Mouse (Mus musculus) kidney, embryonic 15.5 days (tissue): ENCODE data around the gene Atmin. TPM values are rescaled to one million over a fixed set of nuclear protein-coding genes. Genes with fewer than 3 reads are reported as not detected.

Experiments used
- ATAC-seq: fragments of 200-750 bp; cut with Nextera tagmentation; replicated peaks from 2 replicates; pipeline ENCODE4 v1.8.0; 2017; ENCODE audit warnings: moderate TSS enrichment; ENCODE audit not compliant: low FRiP score
- H3K27ac ChIP-seq: fragments of 300-500 bp; sonication (generic); 2 replicates; pipeline ENCODE4 v1.5.1; 2015; ENCODE audit warnings: mild to moderate bottlenecking, inconsistent platforms
- H3K27me3 ChIP-seq: fragments of 300-500 bp; sonication (generic); 2 replicates; pipeline ENCODE4 v1.6.1; 2015; ENCODE audit warnings: inconsistent platforms
- H3K36me3 ChIP-seq: fragments of 300-500 bp; sonication (generic); 2 replicates; pipeline ENCODE4 v1.6.1; 2015; ENCODE audit warnings: inconsistent platforms
- H3K4me1 ChIP-seq: fragments of 300-500 bp; sonication (generic); 2 replicates; pipeline ENCODE4 v1.6.1; 2015; ENCODE audit warnings: inconsistent platforms
- H3K4me2 ChIP-seq: fragments of 300-500 bp; sonication (generic); 2 replicates; pipeline ENCODE4 v1.6.1; 2015; ENCODE audit warnings: moderate library complexity, mild to moderate bottlenecking, inconsistent platforms
- H3K4me3 ChIP-seq: fragments of 300-500 bp; sonication (generic); replicated peaks from 2 replicates; pipeline ENCODE4 v1.5.1; 2015; ENCODE audit warnings: mild to moderate bottlenecking, inconsistent platforms
- H3K9ac ChIP-seq: fragments of 300-500 bp; sonication (generic); 2 replicates; pipeline ENCODE4 v1.6.1; 2015; ENCODE audit warnings: mild to moderate bottlenecking, inconsistent platforms
- H3K9me3 ChIP-seq: fragments of 300-500 bp; sonication (generic); replicated peaks from 2 replicates; pipeline ENCODE4 v1.6.1; 2016; ENCODE audit warnings: inconsistent platforms
- WGBS: fragments of 180-500 bp; shearing (Covaris S2); methylation state at CpG from one replicate; pipeline ENCODE4 v1.1.7; 2015; ENCODE audit warnings: mixed read lengths; 5-methylcytosine and 5-hydroxymethylcytosine counted together
- polyA plus RNA-seq: library from polyadenylated mRNA; unstranded; fragments of >200 nt; fragmentation: Nextera tagmentation; extraction: Ambion mirVana; gene quantifications from 2 replicates; pipeline ENCODE4 v1.2.1, GENCODE M21; 2015

Gene Atmin
- polyA plus RNA-seq, 1 experiment from 2014 or later: 12.3 TPM

GRCm38 (mm10) chr8:116934976-116935375 is 8.2 kb upstream of the Atmin start:
- WGBS: 86% methylated on average over 4 of the region's 4 CpGs
- H3K36me3 ChIP-seq: peaks cover 92% of the 10 kb centered on the region
- H3K4me1 ChIP-seq: no peaks in the 10 kb centered on the region
- H3K27ac ChIP-seq: no peak overlapping the region
- H3K27me3 ChIP-seq: no peaks in the 10 kb centered on the region
- ATAC-seq: no peak
- H3K4me3 ChIP-seq: no peak overlapping the region
- H3K9ac ChIP-seq: no peak overlapping the region
- H3K9me3 ChIP-seq: no peaks in the 10 kb centered on the region
- H3K4me2 ChIP-seq: no peak overlapping the region

- Histone ChIP-seq H3K4me2 (no peak overlapping the region), H3K9ac (no peak overlapping the region), H3K27ac (no peak overlapping the region), H3K9me3 (no peaks in the 10 kb centered on the region), H3K36me3 (peaks cover 89% of the 10 kb centered on the region), H3K4me3 (no peak overlapping the region), H3K27me3 (no peaks in the 10 kb centered on the region), H3K4me1 (no peaks in the 10 kb centered on the region)
- WGBS: 92% methylated on average over 6 of the region's 6 CpGs
- ATAC-seq: no peak
These were observed 7.7 kb upstream of the Atmin start for GRCm38 (mm10) chr8:116935506-116935905.

- 81% methylated on average over 12 of the region's 12 CpGs for whole genome bisulfite sequencing
These were observed 722 bp upstream of the Atmin start for GRCm38 (mm10) chr8:116942284-116943058.

GRCm38 (mm10) chr8:116943555-116944384 is 577 bp downstream of the Atmin start:
- peak; percentile 59 for ATAC-seq
- H3K27me3 ChIP-seq: no peaks in the 10 kb centered on the region
- H3K9ac ChIP-seq: peak overlapping the region; percentile 88
- no peaks in the 10 kb centered on the region for H3K9me3 ChIP-seq
- peak overlapping the region; percentile 98 for H3K4me3 ChIP-seq
- H3K36me3 ChIP-seq: peaks cover 17% of the 10 kb centered on the region
- 0 out of 2 replicates have a peak overlapping the region, but pooled peaks have one; percentile 45 for H3K27ac ChIP-seq
- peaks cover 31% of the 10 kb centered on the region for H3K4me1 ChIP-seq
- peak overlapping the region; percentile 94 for H3K4me2 ChIP-seq
- under 1% methylated on average over 62 of the region's 62 CpGs for WGBS

More at GRCm38 (mm10) chr8:116942284-116943058, 722 bp upstream of the Atmin start:
- Histone ChIP-seq H3K36me3 (peaks cover 30% of the 10 kb centered on the region), H3K9me3 (no peaks in the 10 kb centered on the region), H3K9ac (no peak overlapping the region), H3K4me3 (peak overlapping the region; percentile 98; the same call in 1 of the 2 replicates), H3K4me2 (peak overlapping the region; percentile 94; the same call in 1 of the 2 replicates), H3K27ac (no peak overlapping the region), H3K4me1 (peaks cover 31% of the 10 kb centered on the region), H3K27me3 (no peaks in the 10 kb centered on the region)
- ATAC-seq: 0 out of 2 replicates have a peak, but pooled peaks have one; percentile 17

GRCm38 (mm10) chr8:116944385-116944696 is 1.1 kb downstream of the Atmin start:
- Histone ChIP-seq H3K27ac (no peak overlapping the region), H3K27me3 (no peaks in the 10 kb centered on the region), H3K4me2 (peak overlapping the region; percentile 94), H3K9ac (peak overlapping the region; percentile 88), H3K9me3 (no peaks in the 10 kb centered on the region), H3K36me3 (peaks cover 12% of the 10 kb centered on the region), H3K4me1 (peaks cover 31% of the 10 kb centered on the region), H3K4me3 (peak overlapping the region; percentile 98)
- no peak for ATAC-seq
- 9% methylated on average over 4 of the region's 4 CpGs for WGBS

GRCm38 (mm10) chr8:116945169-116945910 is 2.1 kb downstream of the Atmin start:
- no peak overlapping the region for H3K4me2 ChIP-seq
- H3K9me3 ChIP-seq: no peaks in the 10 kb centered on the region
- H3K9ac ChIP-seq: no peak overlapping the region
- H3K27ac ChIP-seq: no peak overlapping the region
- peaks cover 11% of the 10 kb centered on the region for H3K36me3 ChIP-seq
- WGBS: 82% methylated on average over 9 of the region's 9 CpGs
- peak overlapping the region; percentile 98; the same call in 1 of the 2 replicates for H3K4me3 ChIP-seq
- no peaks in the 10 kb centered on the region for H3K27me3 ChIP-seq
- peaks cover 31% of the 10 kb centered on the region for H3K4me1 ChIP-seq
- ATAC-seq: no peak

GRCm38 (mm10) chr8:116946268-116946838 is 3.2 kb downstream of the Atmin start:
- no peak for ATAC-seq
- WGBS: 71% methylated on average over 21 of the region's 21 CpGs
- Histone ChIP-seq H3K27ac (no peak overlapping the region), H3K27me3 (no peaks in the 10 kb centered on the region), H3K9ac (no peak overlapping the region), H3K36me3 (peaks cover under 1% of the 10 kb centered on the region; the same call in 1 of the 2 replicates), H3K4me1 (peaks cover 37% of the 10 kb centered on the region), H3K9me3 (no peaks in the 10 kb centered on the region), H3K4me2 (peak overlapping the region; percentile 17; the same call in 1 of the 2 replicates), H3K4me3 (no peak overlapping the region)

GRCm38 (mm10) chr8:116946851-116947250 is 3.7 kb downstream of the Atmin start:
- 78% methylated on average over 6 of the region's 6 CpGs for WGBS
- H3K4me2 ChIP-seq: 0 out of 2 replicates have a peak overlapping the region, but pooled peaks have one; percentile 17
- no peak overlapping the region for H3K4me3 ChIP-seq
- no peak overlapping the region for H3K9ac ChIP-seq
- H3K9me3 ChIP-seq: no peaks in the 10 kb centered on the region
- no peak for ATAC-seq
- H3K4me1 ChIP-seq: peaks cover 38% of the 10 kb centered on the region
- H3K27ac ChIP-seq: no peak overlapping the region
- H3K27me3 ChIP-seq: no peaks in the 10 kb centered on the region
- no peaks in the 10 kb centered on the region for H3K36me3 ChIP-seq

GRCm38 (mm10) chr8:116947589-116947988 is 4.4 kb downstream of the Atmin start:
- H3K36me3 ChIP-seq: no peaks in the 10 kb centered on the region
- no peaks in the 10 kb centered on the region for H3K9me3 ChIP-seq
- H3K27ac ChIP-seq: no peak overlapping the region
- no peaks in the 10 kb centered on the region for H3K27me3 ChIP-seq
- ATAC-seq: no peak
- no peak overlapping the region for H3K9ac ChIP-seq
- H3K4me1 ChIP-seq: peaks cover 38% of the 10 kb centered on the region
- WGBS: 89% methylated on average over 7 of the region's 7 CpGs
- no peak overlapping the region for H3K4me2 ChIP-seq
- H3K4me3 ChIP-seq: no peak overlapping the region

- H3K4me3 ChIP-seq: no peak overlapping the region
- no peak overlapping the region for H3K4me2 ChIP-seq
- H3K36me3 ChIP-seq: peaks cover 35% of the 10 kb centered on the region
- ATAC-seq: peak; percentile 29; the same call in 1 of the 2 replicates
- no peaks in the 10 kb centered on the region for H3K9me3 ChIP-seq
- 59% methylated on average over 5 of the region's 5 CpGs for WGBS
- no peak overlapping the region for H3K9ac ChIP-seq
- H3K27ac ChIP-seq: no peak overlapping the region
- peaks cover 13% of the 10 kb centered on the region for H3K4me1 ChIP-seq
- no peaks in the 10 kb centered on the region for H3K27me3 ChIP-seq
These were observed 8.2 kb downstream of the Atmin start for GRCm38 (mm10) chr8:116951369-116951768.

GRCm38 (mm10) chr8:116951778-116952177 is 8.6 kb downstream of the Atmin start:
- ATAC-seq: no peak
- 93% methylated on average over 2 of the region's 2 CpGs for WGBS
- no peak overlapping the region for H3K27ac ChIP-seq

More at GRCm38 (mm10) chr8:116951778-116952177, 8.6 kb downstream of the Atmin start:
- H3K9me3 ChIP-seq: no peaks in the 10 kb centered on the region
- peaks cover 39% of the 10 kb centered on the region for H3K36me3 ChIP-seq
- no peak overlapping the region for H3K9ac ChIP-seq
- H3K4me3 ChIP-seq: no peak overlapping the region
- peaks cover 9% of the 10 kb centered on the region for H3K4me1 ChIP-seq
- no peaks in the 10 kb centered on the region for H3K27me3 ChIP-seq
- H3K4me2 ChIP-seq: no peak overlapping the region
